Mouse (Mus musculus): ENCODE results near the gene Col6a4. TPM values are rescaled to one million over a fixed set of nuclear protein-coding genes. Genes with fewer than 3 reads are reported as not detected.
A peak's percentile ranks its signal among the peaks of the same experiment; 100 is the strongest.

Gene Col6a4
- polyA plus RNA-seq, 1 experiment from 2014 or later = not detected

DNA sequence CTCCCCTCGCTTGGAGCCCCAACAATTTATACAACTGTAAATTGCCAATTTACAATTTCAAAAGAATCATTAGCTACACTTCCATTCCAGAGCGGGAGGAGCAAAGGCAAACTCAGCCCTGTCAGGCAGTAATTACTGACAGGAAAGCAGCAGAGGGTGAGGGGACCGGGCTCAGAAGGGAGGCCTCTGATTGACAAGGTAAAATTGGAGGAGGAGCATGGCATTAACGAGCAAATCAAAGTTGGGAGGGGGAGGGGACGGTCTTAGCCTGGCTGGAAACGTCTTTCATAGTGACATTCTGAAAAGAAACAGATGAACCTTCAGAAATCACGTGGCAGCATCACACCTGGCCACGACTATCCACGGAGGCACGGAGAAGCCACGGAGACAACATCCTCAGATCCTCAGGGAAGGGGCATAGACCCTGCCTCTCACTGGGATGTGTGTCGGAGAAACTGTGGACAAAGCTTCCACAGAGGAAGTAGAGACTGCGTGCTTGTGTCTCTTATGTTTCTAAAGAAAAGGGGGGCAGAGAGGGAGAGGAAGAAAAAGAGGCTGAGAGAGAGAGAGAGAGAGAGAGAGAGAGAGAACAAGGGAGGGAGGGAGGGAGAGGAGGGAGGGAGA, 19.3 kb upstream of the Col6a4 start:
- peaks cover 6% of the 10 kb centered on the region for H3K27me3 ChIP-seq (replicated peaks)
- peak overlapping the region; percentile 36; the same call in 1 of the 2 replicates for H3K4me2 ChIP-seq

DNA sequence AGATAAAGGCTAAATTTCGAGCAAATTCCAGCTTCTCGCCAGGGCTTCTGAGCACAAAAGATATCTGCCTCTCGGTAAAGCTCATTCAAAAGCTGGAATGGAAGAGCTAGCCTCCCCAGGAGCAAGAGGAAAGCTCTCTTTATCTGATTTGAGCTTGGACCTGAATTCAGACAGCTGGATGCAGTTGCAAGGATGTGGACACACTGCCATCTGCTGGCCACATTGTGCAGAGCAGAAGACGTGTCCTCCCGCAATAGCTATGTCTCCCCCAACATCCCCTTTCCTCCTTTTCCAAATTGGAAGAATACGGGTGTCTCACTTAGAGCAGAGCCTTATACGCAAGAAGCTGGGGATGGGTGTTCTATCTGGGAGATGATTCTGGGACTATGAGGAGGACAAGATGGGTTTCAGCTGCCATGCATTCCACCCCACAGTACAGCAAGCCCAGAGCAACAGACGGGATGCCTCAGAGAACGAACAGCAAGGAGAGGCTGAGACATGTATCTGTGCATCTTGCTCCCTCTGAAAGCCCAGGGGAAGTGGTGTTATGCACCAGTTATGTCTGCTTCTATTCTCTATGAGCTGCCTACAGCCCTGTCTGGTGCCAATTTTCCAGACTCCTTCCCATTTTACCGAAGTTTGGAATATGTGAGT, 16.3 kb upstream of the Col6a4 start:
- no peak overlapping the region for H3K27ac ChIP-seq (ENCODE audit: poor library complexity, severe bottlenecking)
- no peak overlapping the region for H3K4me2 ChIP-seq
- H3K4me3 ChIP-seq = no peak overlapping the region
- H3K4me1 ChIP-seq (replicated peaks) = no peaks in the 10 kb centered on the region
- no peak overlapping the region for H3K9ac ChIP-seq
- no peak for ATAC-seq (ENCODE audit: insufficient number of reproducible peaks, low FRiP score)
- no peaks in the 10 kb centered on the region for H3K36me3 ChIP-seq
- peaks cover 6% of the 10 kb centered on the region for H3K27me3 ChIP-seq (replicated peaks)
- WGBS = 33% methylated on average over 10 of the region's 10 CpGs
- H3K9me3 ChIP-seq (replicated peaks) = 0 out of 2 replicates have a peak, but pooled peaks cover 8% of the 10 kb centered on the region

More for the DNA sequence above, 19.3 kb upstream of the Col6a4 start:
- Histone ChIP-seq H3K4me3 (no peak overlapping the region), H3K9me3 (replicated peaks) (0 out of 2 replicates have a peak, but pooled peaks cover 8% of the 10 kb centered on the region), H3K4me1 (replicated peaks) (no peaks in the 10 kb centered on the region), H3K27ac (ENCODE audit: poor library complexity, severe bottlenecking) (no peak overlapping the region), H3K9ac (no peak overlapping the region), H3K36me3 (no peaks in the 10 kb centered on the region)
- ATAC-seq (ENCODE audit: insufficient number of reproducible peaks, low FRiP score) = no peak
- WGBS = 32% methylated on average over 13 of the region's 13 CpGs

- no peaks in the 10 kb centered on the region for H3K36me3 ChIP-seq
- no peaks in the 10 kb centered on the region for H3K27me3 ChIP-seq (replicated peaks)
- no peak overlapping the region for H3K9ac ChIP-seq
- ATAC-seq (ENCODE audit: insufficient number of reproducible peaks, low FRiP score) = no peak
- no peak overlapping the region for H3K27ac ChIP-seq (ENCODE audit: poor library complexity, severe bottlenecking)
- no peaks in the 10 kb centered on the region for H3K4me1 ChIP-seq (replicated peaks)
- WGBS = 73% methylated on average over 9 of the region's 9 CpGs
- H3K4me3 ChIP-seq = no peak overlapping the region
- peaks cover 9% of the 10 kb centered on the region; the same call in 1 of the 2 replicates for H3K9me3 ChIP-seq (replicated peaks)
- H3K4me2 ChIP-seq = no peak overlapping the region
Measured at GRCm38 (mm10) chr9:106106241-106106640, 9.7 kb upstream of the Col6a4 start.

DNA sequence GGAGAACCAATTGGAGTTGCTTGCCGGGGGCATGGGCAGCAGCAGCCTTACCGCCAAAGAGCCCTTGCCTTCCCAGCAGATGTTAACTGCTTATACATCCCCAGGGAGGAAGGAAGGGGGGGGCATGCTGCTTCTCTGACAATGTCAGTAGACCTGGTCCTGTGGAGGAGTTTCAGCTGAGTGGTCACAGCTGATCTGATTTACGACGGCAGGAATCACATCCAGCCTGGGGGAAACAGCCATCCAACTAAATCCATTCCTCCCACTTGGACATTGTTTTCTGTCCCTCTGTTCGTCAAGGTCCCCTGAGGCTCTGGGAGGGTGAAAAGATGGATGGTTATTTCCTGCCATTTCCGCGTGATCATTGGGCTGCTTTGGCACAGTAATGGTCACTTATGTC, 7.8 kb upstream of the Col6a4 start:
- H3K4me2 ChIP-seq = no peak overlapping the region
- peaks cover 6% of the 10 kb centered on the region; the same call in 1 of the 2 replicates for H3K9me3 ChIP-seq (replicated peaks)
- no peak overlapping the region for H3K9ac ChIP-seq
- WGBS = 83% methylated on average over 7 of the region's 7 CpGs
- H3K36me3 ChIP-seq = no peaks in the 10 kb centered on the region
- ATAC-seq (ENCODE audit: insufficient number of reproducible peaks, low FRiP score) = no peak
- no peak overlapping the region for H3K4me3 ChIP-seq
- H3K4me1 ChIP-seq (replicated peaks) = no peaks in the 10 kb centered on the region
- H3K27ac ChIP-seq (ENCODE audit: poor library complexity, severe bottlenecking) = no peak overlapping the region
- H3K27me3 ChIP-seq (replicated peaks) = no peaks in the 10 kb centered on the region

DNA sequence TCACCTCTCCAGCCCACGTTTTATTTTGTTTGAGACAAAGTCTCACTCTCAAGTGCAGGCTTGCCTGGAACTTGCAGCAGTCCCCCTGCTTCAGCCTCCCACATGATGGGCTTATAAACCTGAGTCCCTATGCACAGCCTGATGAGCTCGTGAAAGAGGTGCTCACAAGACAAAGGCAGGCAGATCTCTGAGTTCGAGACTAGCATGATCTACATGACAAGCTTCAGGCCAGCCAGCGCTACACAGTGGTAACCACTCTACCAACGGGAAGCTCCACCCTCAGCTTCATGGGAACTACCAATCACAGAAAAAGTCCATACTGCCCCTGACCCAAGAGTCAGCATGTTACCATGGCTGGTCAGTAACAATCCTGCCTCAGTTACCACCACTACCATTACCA, 4.6 kb upstream of the Col6a4 start:
- Histone ChIP-seq H3K4me1 (replicated peaks) (no peaks in the 10 kb centered on the region), H3K36me3 (no peaks in the 10 kb centered on the region), H3K9ac (no peak overlapping the region), H3K4me3 (no peak overlapping the region), H3K27me3 (replicated peaks) (0 out of 2 replicates have a peak, but pooled peaks cover 3% of the 10 kb centered on the region), H3K9me3 (replicated peaks) (peaks cover 6% of the 10 kb centered on the region; the same call in 1 of the 2 replicates), H3K4me2 (no peak overlapping the region), H3K27ac (ENCODE audit: poor library complexity, severe bottlenecking) (no peak overlapping the region)
- WGBS = 64% methylated on average over 5 of the region's 5 CpGs
- no peak for ATAC-seq (ENCODE audit: insufficient number of reproducible peaks, low FRiP score)

GRCm38 (mm10) chr9:106100262-106100661, 3.7 kb upstream of the Col6a4 start:
- no peak overlapping the region for H3K4me3 ChIP-seq
- 0 out of 2 replicates have a peak, but pooled peaks cover 3% of the 10 kb centered on the region for H3K27me3 ChIP-seq (replicated peaks)
- no peaks in the 10 kb centered on the region for H3K4me1 ChIP-seq (replicated peaks)
- peaks cover 6% of the 10 kb centered on the region; the same call in 1 of the 2 replicates for H3K9me3 ChIP-seq (replicated peaks)
- no peaks in the 10 kb centered on the region for H3K36me3 ChIP-seq
- no peak overlapping the region for H3K4me2 ChIP-seq
- no peak for ATAC-seq (ENCODE audit: insufficient number of reproducible peaks, low FRiP score)
- 54% methylated on average over 9 of the region's 9 CpGs for WGBS
- no peak overlapping the region for H3K27ac ChIP-seq (ENCODE audit: poor library complexity, severe bottlenecking)
- no peak overlapping the region for H3K9ac ChIP-seq

DNA sequence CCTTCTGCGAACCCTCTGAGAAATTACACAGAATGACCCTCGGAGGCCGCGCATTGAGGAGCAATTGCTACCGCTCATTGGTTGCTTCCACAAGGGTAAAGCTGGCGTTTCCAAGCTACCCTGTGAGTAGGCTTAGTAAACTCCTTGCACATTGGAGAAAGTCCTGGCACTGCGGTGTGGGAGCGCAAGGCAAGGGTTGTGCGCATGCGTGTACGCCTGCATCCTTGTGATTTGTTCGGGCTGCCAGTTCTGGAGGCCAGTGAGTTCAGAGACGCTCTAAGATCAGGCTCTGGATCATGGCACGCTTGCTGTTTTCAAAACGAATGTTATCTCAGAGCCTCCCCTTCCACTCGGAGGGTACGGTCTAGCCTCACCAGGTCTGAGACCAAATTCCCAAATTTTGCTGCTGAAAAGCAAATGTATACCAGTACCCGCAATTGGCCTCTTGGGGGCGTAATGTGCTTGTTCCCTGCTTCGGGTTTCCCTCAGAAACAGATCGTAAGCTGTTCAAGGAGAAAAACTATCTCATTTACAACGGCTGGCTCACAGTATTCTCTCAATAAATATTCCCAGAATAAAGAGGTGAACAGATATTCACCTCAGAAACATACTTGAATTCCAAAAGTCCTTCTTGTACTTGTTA, 2.9 kb upstream of the Col6a4 start:
- Histone ChIP-seq H3K4me2 (peak overlapping the region; percentile 6; the same call in 1 of the 2 replicates), H3K4me1 (replicated peaks) (no peaks in the 10 kb centered on the region), H3K27me3 (replicated peaks) (0 out of 2 replicates have a peak, but pooled peaks cover 3% of the 10 kb centered on the region), H3K4me3 (no peak overlapping the region), H3K27ac (ENCODE audit: poor library complexity, severe bottlenecking) (no peak overlapping the region), H3K9me3 (replicated peaks) (no peaks in the 10 kb centered on the region), H3K9ac (no peak overlapping the region), H3K36me3 (no peaks in the 10 kb centered on the region)
- no peak for ATAC-seq (ENCODE audit: insufficient number of reproducible peaks, low FRiP score)
- WGBS = 68% methylated on average over 22 of the region's 22 CpGs

DNA sequence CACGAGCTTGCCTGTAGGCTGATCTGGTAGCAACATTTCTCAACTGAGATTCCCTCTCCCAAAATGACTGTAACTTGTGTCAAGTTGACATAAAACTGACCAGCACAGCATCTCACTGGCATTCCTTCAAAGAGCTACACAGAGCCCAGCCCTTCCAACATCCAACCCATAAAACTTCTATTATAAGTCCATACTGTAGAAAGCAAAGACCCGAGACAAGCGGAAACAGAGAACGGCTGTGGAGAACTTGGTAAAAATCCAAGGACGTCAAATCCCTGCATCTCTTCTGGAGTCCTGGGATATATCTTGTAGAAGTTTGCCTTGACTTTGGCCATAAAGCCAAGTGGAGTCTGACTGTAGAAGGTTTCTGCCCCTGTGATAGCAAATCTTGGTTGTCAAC, 15.1 kb downstream of the Col6a4 start:
- no peaks in the 10 kb centered on the region for H3K36me3 ChIP-seq
- H3K4me2 ChIP-seq = no peak overlapping the region
- no peak for ATAC-seq (ENCODE audit: insufficient number of reproducible peaks, low FRiP score)
- H3K27me3 ChIP-seq (replicated peaks) = no peaks in the 10 kb centered on the region
- H3K9ac ChIP-seq = no peak overlapping the region
- no peaks in the 10 kb centered on the region for H3K4me1 ChIP-seq (replicated peaks)
- 79% methylated on average over 5 of the region's 5 CpGs for WGBS
- no peak overlapping the region for H3K27ac ChIP-seq (ENCODE audit: poor library complexity, severe bottlenecking)
- H3K4me3 ChIP-seq = no peak overlapping the region
- no peaks in the 10 kb centered on the region for H3K9me3 ChIP-seq (replicated peaks)

- Histone ChIP-seq H3K27ac (ENCODE audit: poor library complexity, severe bottlenecking) (no peak overlapping the region), H3K9me3 (replicated peaks) (no peaks in the 10 kb centered on the region), H3K27me3 (replicated peaks) (no peaks in the 10 kb centered on the region), H3K36me3 (no peaks in the 10 kb centered on the region), H3K4me2 (no peak overlapping the region), H3K4me3 (no peak overlapping the region), H3K9ac (no peak overlapping the region), H3K4me1 (replicated peaks) (no peaks in the 10 kb centered on the region)
- ATAC-seq (ENCODE audit: insufficient number of reproducible peaks, low FRiP score) = no peak
- 58% methylated on average over 12 of the region's 12 CpGs for WGBS
Measured at GRCm38 (mm10) chr9:106080261-106081033, 16.1 kb downstream of the Col6a4 start.

- no peak for ATAC-seq (ENCODE audit: insufficient number of reproducible peaks, low FRiP score)
- Histone ChIP-seq H3K27me3 (replicated peaks) (0 out of 2 replicates have a peak, but pooled peaks cover 6% of the 10 kb centered on the region), H3K4me1 (replicated peaks) (no peaks in the 10 kb centered on the region), H3K4me3 (no peak overlapping the region), H3K36me3 (no peaks in the 10 kb centered on the region), H3K9me3 (replicated peaks) (no peaks in the 10 kb centered on the region), H3K27ac (ENCODE audit: poor library complexity, severe bottlenecking) (no peak overlapping the region), H3K9ac (no peak overlapping the region), H3K4me2 (no peak overlapping the region)
- 64% methylated on average over 3 of the region's 3 CpGs for WGBS
Measured at GRCm38 (mm10) chr9:106077953-106078352, 18.6 kb downstream of the Col6a4 start.

DNA sequence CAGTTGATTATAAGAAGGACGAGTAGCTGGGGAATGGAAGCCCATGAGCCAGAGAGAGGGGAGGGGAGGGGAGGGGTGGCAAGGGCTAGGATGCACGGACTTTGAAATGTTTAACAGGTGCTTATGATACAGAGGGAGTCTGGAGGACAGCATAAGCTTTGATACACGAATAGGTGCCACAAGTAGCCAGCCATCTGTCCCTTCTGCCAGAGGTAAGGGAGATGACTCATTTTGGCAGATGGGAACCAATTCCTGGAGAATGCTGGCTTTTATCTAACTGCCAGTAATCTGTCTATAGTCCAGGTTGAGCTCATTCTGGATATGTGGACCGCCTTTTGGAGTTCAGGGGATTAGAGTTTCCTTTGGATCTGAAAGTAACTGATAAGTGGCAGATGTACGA, 20.3 kb downstream of the Col6a4 start:
- no peak overlapping the region for H3K27ac ChIP-seq (ENCODE audit: poor library complexity, severe bottlenecking)
- no peaks in the 10 kb centered on the region for H3K36me3 ChIP-seq
- H3K9ac ChIP-seq = no peak overlapping the region
- H3K9me3 ChIP-seq (replicated peaks) = no peaks in the 10 kb centered on the region
- H3K4me2 ChIP-seq = no peak overlapping the region
- H3K27me3 ChIP-seq (replicated peaks) = peaks cover 10% of the 10 kb centered on the region; the same call in 1 of the 2 replicates
- ATAC-seq (ENCODE audit: insufficient number of reproducible peaks, low FRiP score) = no peak
- H3K4me1 ChIP-seq (replicated peaks) = no peaks in the 10 kb centered on the region
- H3K4me3 ChIP-seq = no peak overlapping the region
- 57% methylated on average over 5 of the region's 5 CpGs for WGBS
